Mouse (Mus musculus): ENCODE data around the gene Tgfb1.

GRCm38 (mm10) chr7:25754439-25754737 is 67.6 kb downstream of the Tgfb1 start:
- no peak for TF ChIP-seq POLR2A (IDR thresholded peaks at IDR 0.05; ENCODE audit: low read depth, low read length)
- TF ChIP-seq CTCF (IDR thresholded peaks at IDR 0.05; ENCODE audit: extremely low read depth, insufficient read depth, insufficient read length, insufficient replicate concordance), result no peak

All from spleen, adult 2 months (tissue).